Mouse (Mus musculus): Measurements from ENCODE around the gene Rab3b. TPM values are rescaled to one million over a fixed set of nuclear protein-coding genes. Genes with fewer than 3 reads are reported as not detected.

Rab3b gene
- polyA plus RNA-seq, 1 experiment from 2014 or later: 32.8 TPM

- Histone ChIP-seq H3K4me1 (peaks cover 38% of the 10 kb centered on the region), H3K9me3 (replicated peaks) (no peaks in the 10 kb centered on the region), H3K27me3 (ENCODE audit: low read depth, poor library complexity, severe bottlenecking) (no peaks in the 10 kb centered on the region), H3K27ac (replicated peaks) (peak within 1 kb of the TSS; percentile 86), H3K36me3 (peaks cover 26% of the 10 kb centered on the region), H3K4me3 (peak within 1 kb of the TSS; percentile 91)
- under 1% methylated on average over 77 of the region's 77 CpGs for WGBS
- peak; percentile 85 for DNase-seq (ENCODE audit: low spot score)
Measured at GRCm38 (mm10) chr4:108847715-108848504, 31.0 kb upstream of the Rab3b start, which contains the start of gene Kti12. TSS of gene Kti12 (plus strand) at chr4:108847785.

DNA sequence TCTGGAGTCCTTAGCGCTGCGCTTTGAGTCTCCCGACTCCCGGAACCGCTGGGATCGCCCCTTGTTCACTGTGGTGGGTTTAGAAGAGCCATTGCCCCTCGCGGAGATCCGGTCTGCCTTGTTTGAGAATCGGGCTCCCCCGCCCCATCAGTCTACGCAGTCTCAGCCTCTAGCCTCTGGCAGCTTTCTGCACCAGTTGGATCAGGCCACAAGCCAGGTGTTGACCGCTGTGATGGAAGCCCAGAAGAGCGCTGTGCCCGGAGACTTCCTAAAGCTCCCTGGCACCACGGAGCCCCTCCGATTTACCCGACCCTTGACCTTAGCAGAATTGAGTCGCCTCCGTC lies 30.4 kb upstream of the Rab3b start, which contains the start of gene A730015C16Rik:
Gene A730015C16Rik (minus strand): TSS at position 115 of the 344 bp plus-strand sequence.
- peaks cover 33% of the 10 kb centered on the region for H3K4me1 ChIP-seq
- no peaks in the 10 kb centered on the region for H3K27me3 ChIP-seq (ENCODE audit: low read depth, poor library complexity, severe bottlenecking)
- peak within 1 kb of the TSS; percentile 86 for H3K27ac ChIP-seq (replicated peaks)
- no peak for DNase-seq (ENCODE audit: low spot score)
- H3K4me3 ChIP-seq: peak within 1 kb of the TSS; percentile 91
- H3K36me3 ChIP-seq: peaks cover 32% of the 10 kb centered on the region
- H3K9me3 ChIP-seq (replicated peaks): no peaks in the 10 kb centered on the region
- WGBS: 15% methylated on average over 20 of the region's 20 CpGs

DNA sequence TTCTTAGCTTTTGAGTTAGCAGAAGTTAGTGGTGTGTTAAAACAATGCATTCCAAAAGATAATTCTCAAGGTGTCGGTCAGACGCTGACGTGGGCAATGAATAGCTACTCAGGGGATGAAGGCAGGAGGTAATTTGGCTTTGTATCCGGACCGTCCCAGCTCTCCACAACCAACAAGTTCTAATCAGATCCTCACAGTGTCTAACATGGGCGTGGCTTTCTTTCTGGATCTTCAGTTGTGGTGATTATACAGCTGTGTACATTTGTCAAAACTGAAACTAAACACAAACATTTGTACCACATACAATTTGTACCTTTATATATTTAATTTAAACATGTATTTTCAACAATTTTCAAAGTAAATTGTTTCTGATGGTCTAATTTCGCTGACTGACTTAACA lies 12.1 kb upstream of the Rab3b start:
- H3K27ac ChIP-seq (replicated peaks): no peak overlapping the region
- no peaks in the 10 kb centered on the region for H3K9me3 ChIP-seq (replicated peaks)
- DNase-seq (ENCODE audit: low spot score): no peak
- no peaks in the 10 kb centered on the region for H3K27me3 ChIP-seq (ENCODE audit: low read depth, poor library complexity, severe bottlenecking)
- H3K36me3 ChIP-seq: peaks cover 26% of the 10 kb centered on the region
- 87% methylated on average over 7 of the region's 7 CpGs for WGBS
- H3K4me1 ChIP-seq: no peaks in the 10 kb centered on the region
- no peak overlapping the region for H3K4me3 ChIP-seq

- H3K27me3 ChIP-seq (ENCODE audit: low read depth, poor library complexity, severe bottlenecking): no peaks in the 10 kb centered on the region
- H3K9me3 ChIP-seq (replicated peaks): no peaks in the 10 kb centered on the region
- H3K27ac ChIP-seq (replicated peaks): no peak overlapping the region
- DNase-seq (ENCODE audit: low spot score): peak; percentile 71
- H3K36me3 ChIP-seq: no peaks in the 10 kb centered on the region
- 37% methylated on average over 10 of the region's 10 CpGs for WGBS
- H3K4me1 ChIP-seq: no peaks in the 10 kb centered on the region
- H3K4me3 ChIP-seq: no peak overlapping the region
Measured at GRCm38 (mm10) chr4:108869730-108870374, 9.0 kb upstream of the Rab3b start.

DNA sequence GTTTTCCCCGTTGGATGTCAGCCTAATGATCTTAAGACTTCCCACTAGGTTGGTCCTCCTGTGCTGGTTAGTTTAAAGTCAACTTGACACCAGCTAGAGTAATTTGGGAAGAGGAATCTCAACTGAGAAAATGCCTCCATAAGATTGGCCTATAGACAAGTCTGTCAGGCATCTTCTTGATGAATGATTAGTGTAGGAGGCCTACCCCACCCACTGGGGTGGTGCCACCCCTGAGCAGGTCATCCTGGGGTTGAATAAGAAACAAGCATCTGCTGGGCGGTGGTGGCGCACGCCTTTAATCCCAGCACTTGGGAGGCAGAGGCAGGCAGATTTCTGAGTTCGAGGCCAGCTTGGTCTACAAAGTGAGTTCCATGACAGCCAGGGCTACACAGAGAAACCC lies 5.1 kb upstream of the Rab3b start:
- H3K36me3 ChIP-seq: no peaks in the 10 kb centered on the region
- WGBS: 87% methylated on average over 5 of the region's 5 CpGs
- no peak overlapping the region for H3K4me3 ChIP-seq

GRCm38 (mm10) chr4:108877901-108878300 lies 962 bp upstream of the Rab3b start:
- H3K27ac ChIP-seq (replicated peaks): no peak overlapping the region
- peaks cover 13% of the 10 kb centered on the region for H3K4me1 ChIP-seq
- DNase-seq (ENCODE audit: low spot score): no peak
- H3K4me3 ChIP-seq: no peak overlapping the region
- H3K9me3 ChIP-seq (replicated peaks): no peaks in the 10 kb centered on the region
- WGBS: 78% methylated on average over 6 of the region's 6 CpGs
- H3K36me3 ChIP-seq: no peaks in the 10 kb centered on the region
- H3K27me3 ChIP-seq (ENCODE audit: low read depth, poor library complexity, severe bottlenecking): peaks cover 31% of the 10 kb centered on the region

More for the DNA sequence above, 5.1 kb upstream of the Rab3b start:
- Histone ChIP-seq H3K27ac (replicated peaks) (no peak overlapping the region), H3K4me1 (no peaks in the 10 kb centered on the region), H3K9me3 (replicated peaks) (no peaks in the 10 kb centered on the region), H3K27me3 (ENCODE audit: low read depth, poor library complexity, severe bottlenecking) (peaks cover 14% of the 10 kb centered on the region)
- no peak for DNase-seq (ENCODE audit: low spot score)

DNA sequence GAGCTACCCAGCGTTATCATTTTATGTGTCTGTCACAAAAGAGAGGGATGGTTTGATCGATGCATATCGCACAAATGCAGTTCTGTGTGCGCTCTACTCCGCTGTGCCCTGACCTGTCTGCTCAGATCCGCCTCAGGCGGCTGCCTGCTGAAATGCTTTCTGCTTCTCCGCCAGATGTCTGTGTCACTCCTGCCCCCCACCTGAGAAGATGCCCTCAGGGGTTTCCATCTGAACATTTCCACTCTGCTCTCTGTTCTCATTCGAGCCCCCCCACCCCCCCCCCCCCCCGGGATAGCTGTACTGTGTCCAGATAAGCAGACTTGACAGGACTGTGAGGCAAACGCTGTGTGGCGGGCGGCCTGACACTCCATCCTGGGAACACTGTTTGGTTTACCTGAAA lies 5.0 kb downstream of the Rab3b start:
- 73% methylated on average over 13 of the region's 13 CpGs for WGBS

GRCm38 (mm10) chr4:108887456-108887855 lies 8.6 kb downstream of the Rab3b start:
- 0 out of 2 replicates have a peak, but pooled peaks cover 4% of the 10 kb centered on the region for H3K4me1 ChIP-seq
- 89% methylated on average over 4 of the region's 4 CpGs for WGBS
- H3K4me3 ChIP-seq: no peak overlapping the region
- no peak for DNase-seq (ENCODE audit: low spot score)
- H3K36me3 ChIP-seq: no peaks in the 10 kb centered on the region
- no peaks in the 10 kb centered on the region for H3K27me3 ChIP-seq (ENCODE audit: low read depth, poor library complexity, severe bottlenecking)
- H3K9me3 ChIP-seq (replicated peaks): no peaks in the 10 kb centered on the region
- H3K27ac ChIP-seq (replicated peaks): no peak overlapping the region

More for the DNA sequence above, 5.0 kb downstream of the Rab3b start:
- no peak overlapping the region for H3K27ac ChIP-seq (replicated peaks)
- H3K4me1 ChIP-seq: peaks cover 17% of the 10 kb centered on the region
- no peaks in the 10 kb centered on the region for H3K9me3 ChIP-seq (replicated peaks)
- H3K36me3 ChIP-seq: no peaks in the 10 kb centered on the region
- DNase-seq (ENCODE audit: low spot score): peak; percentile 18
- H3K27me3 ChIP-seq (ENCODE audit: low read depth, poor library complexity, severe bottlenecking): peaks cover 17% of the 10 kb centered on the region
- no peak overlapping the region for H3K4me3 ChIP-seq

- WGBS: 91% methylated on average over 6 of the region's 6 CpGs
- no peaks in the 10 kb centered on the region for H3K27me3 ChIP-seq (ENCODE audit: low read depth, poor library complexity, severe bottlenecking)
Measured at GRCm38 (mm10) chr4:108890876-108891275, 12.0 kb downstream of the Rab3b start.

DNA sequence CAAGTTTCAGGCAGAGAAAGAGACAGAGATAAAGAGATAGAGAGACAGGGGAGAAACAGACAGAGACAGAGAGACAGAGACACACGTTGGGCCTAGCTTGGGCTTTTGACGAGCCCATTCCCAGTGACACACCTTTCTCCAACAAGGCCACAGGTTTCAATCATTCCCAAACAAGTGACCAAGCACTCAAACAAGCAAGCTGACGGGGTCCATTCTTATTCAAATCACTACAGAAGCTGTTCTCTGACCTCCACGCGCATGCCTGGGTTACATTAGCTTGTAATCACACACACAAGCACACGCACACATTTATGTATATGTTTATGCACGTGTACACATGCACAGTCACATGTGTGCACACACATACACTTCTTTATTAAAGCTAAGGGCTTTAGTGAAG lies 21.6 kb downstream of the Rab3b start:
- H3K27me3 ChIP-seq (ENCODE audit: low read depth, poor library complexity, severe bottlenecking): no peaks in the 10 kb centered on the region
- no peak overlapping the region for H3K27ac ChIP-seq (replicated peaks)
- no peaks in the 10 kb centered on the region for H3K36me3 ChIP-seq
- 81% methylated on average over 7 of the region's 7 CpGs for WGBS
- peaks cover 6% of the 10 kb centered on the region for H3K4me1 ChIP-seq
- H3K9me3 ChIP-seq (replicated peaks): no peaks in the 10 kb centered on the region
- no peak overlapping the region for H3K4me3 ChIP-seq
- DNase-seq (ENCODE audit: low spot score): no peak

More at GRCm38 (mm10) chr4:108890876-108891275, 12.0 kb downstream of the Rab3b start:
- Histone ChIP-seq H3K4me1 (peaks cover 5% of the 10 kb centered on the region; the same call in 1 of the 2 replicates), H3K9me3 (replicated peaks) (no peaks in the 10 kb centered on the region), H3K4me3 (no peak overlapping the region), H3K27ac (replicated peaks) (no peak overlapping the region), H3K36me3 (no peaks in the 10 kb centered on the region)
- DNase-seq (ENCODE audit: low spot score): no peak

DNA sequence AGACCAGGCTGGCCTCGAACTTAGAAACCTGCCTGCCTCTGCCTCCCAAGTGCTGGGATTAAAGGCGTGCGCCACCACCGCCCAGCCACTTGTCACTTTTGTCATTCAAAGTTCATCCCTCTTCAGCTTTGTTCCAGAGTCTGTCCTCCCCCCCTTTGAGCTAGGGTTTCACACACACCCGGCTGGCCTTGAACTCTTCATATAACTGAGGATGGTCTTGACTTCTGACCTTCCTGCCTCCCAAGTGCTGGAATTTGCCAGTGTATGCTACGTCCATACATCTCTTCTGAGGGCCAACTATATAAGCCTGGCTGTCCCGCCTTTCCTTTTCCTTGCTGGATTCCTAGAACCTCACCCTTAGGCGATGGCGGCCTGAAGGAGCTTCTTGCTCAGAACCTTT lies 24.0 kb downstream of the Rab3b start:
- Histone ChIP-seq H3K27me3 (ENCODE audit: low read depth, poor library complexity, severe bottlenecking) (no peaks in the 10 kb centered on the region), H3K36me3 (no peaks in the 10 kb centered on the region), H3K4me3 (no peak overlapping the region), H3K9me3 (replicated peaks) (no peaks in the 10 kb centered on the region), H3K27ac (replicated peaks) (no peak overlapping the region), H3K4me1 (peaks cover 15% of the 10 kb centered on the region)
- 94% methylated on average over 9 of the region's 9 CpGs for WGBS
- DNase-seq (ENCODE audit: low spot score): no peak

DNA sequence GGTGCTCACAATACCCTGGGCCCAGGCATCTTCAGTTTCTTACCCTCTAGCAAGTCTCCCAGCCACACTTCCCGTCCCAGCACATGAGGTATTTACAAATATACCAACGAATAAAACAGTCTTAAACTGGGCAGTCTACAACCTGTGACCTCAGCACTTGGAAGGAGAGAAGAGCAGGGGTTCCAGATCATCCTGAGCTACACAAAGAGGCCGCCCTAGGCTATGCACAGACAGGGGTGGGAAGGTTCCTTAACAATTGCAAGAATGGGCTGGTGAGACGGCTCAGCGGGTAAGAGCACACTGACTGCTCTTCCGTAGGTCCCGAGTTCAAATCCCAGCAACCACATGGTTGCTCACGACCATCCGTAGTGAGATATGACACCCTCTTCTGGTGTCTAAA lies 24.5 kb downstream of the Rab3b start:
- no peak for DNase-seq (ENCODE audit: low spot score)
- H3K9me3 ChIP-seq (replicated peaks): no peaks in the 10 kb centered on the region
- no peaks in the 10 kb centered on the region for H3K36me3 ChIP-seq
- no peak overlapping the region for H3K27ac ChIP-seq (replicated peaks)
- no peaks in the 10 kb centered on the region for H3K27me3 ChIP-seq (ENCODE audit: low read depth, poor library complexity, severe bottlenecking)
- no peak overlapping the region for H3K4me3 ChIP-seq
- WGBS: 93% methylated on average over 9 of the region's 9 CpGs
- H3K4me1 ChIP-seq: peaks cover 17% of the 10 kb centered on the region

GRCm38 (mm10) chr4:108904076-108904475 lies 25.2 kb downstream of the Rab3b start:
- no peaks in the 10 kb centered on the region for H3K9me3 ChIP-seq (replicated peaks)
- no peak overlapping the region for H3K27ac ChIP-seq (replicated peaks)
- no peaks in the 10 kb centered on the region for H3K27me3 ChIP-seq (ENCODE audit: low read depth, poor library complexity, severe bottlenecking)
- DNase-seq (ENCODE audit: low spot score): no peak
- peaks cover 17% of the 10 kb centered on the region for H3K4me1 ChIP-seq
- 40% methylated on average over 6 of the region's 6 CpGs for WGBS
- H3K36me3 ChIP-seq: no peaks in the 10 kb centered on the region
- H3K4me3 ChIP-seq: no peak overlapping the region
